Mouse (Mus musculus): ENCODE results near the gene Thada. TPM values are rescaled to one million over a fixed set of nuclear protein-coding genes. Genes with fewer than 3 reads are reported as not detected.
"Not testable (repeated sequence)": the region's sequence is repeated elsewhere in the genome, so short reads cannot be mapped to it uniquely, and the experiment has no call there.

The Thada gene
- total and polyA plus RNA-seq, 2 experiments from 2014 or later, result 4.3 to 12.2 TPM

DNA sequence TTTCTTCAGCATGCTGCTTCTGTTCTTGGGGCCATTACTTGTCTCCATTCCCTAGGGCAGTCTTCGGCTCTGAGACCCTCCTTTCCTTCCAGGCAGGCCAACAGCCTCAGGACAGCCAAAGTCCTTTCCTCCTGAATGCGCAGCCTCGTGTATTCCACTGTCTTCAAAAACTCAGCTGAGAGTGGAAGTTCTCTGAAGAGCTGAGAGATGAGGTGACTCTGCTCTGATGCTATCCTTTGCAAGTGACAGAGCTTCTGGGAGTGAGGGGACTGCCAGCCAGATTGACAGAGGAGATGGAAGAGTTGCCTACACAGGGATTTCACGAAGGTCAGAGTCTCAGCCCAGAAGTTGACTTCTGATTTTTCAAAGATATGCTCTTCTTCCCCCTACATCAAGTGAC lies 274.1 kb downstream of the Thada start:
- H3K36me3 ChIP-seq (ENCODE audit: insufficient read depth, low read length), result no peaks in the 10 kb centered on the region; the same call in none of the 2 replicates
- H3K27me3 ChIP-seq (ENCODE audit: insufficient read depth, low read length), result no peaks in the 10 kb centered on the region; the same call in 1 of the 2 replicates
- no peak for DNase-seq (ENCODE audit: low spot score)
- ATAC-seq (ENCODE audit: low FRiP score), result no peak
- H3K9ac ChIP-seq (replicated peaks; ENCODE audit: low read length, poor library complexity, severe bottlenecking), result no peak overlapping the region
- WGBS, result 92% methylated on average over 4 of the region's 4 CpGs
- no peak overlapping the region for H3K4me3 ChIP-seq (ENCODE audit: low read depth, low read length)
- H3K27ac ChIP-seq (ENCODE audit: low read depth, low read length), result no peak overlapping the region
- no peaks in the 10 kb centered on the region for H3K4me1 ChIP-seq (ENCODE audit: insufficient read depth, low read length)
- H3K4me2 ChIP-seq (ENCODE audit: low read depth, low read length, poor library complexity, severe bottlenecking), result no peak overlapping the region
- no peaks in the 10 kb centered on the region for H3K9me3 ChIP-seq (ENCODE audit: low read length)
- no peak for TF ChIP-seq CTCF (IDR thresholded peaks at IDR 0.05)

- Histone ChIP-seq H3K36me3 (ENCODE audit: insufficient read depth, low read length) (no peaks in the 10 kb centered on the region; the same call in none of the 2 replicates), H3K27me3 (ENCODE audit: insufficient read depth, low read length) (peaks cover 6% of the 10 kb centered on the region; the same call in 1 of the 2 replicates), H3K9me3 (ENCODE audit: low read length) (no peaks in the 10 kb centered on the region), H3K27ac (ENCODE audit: low read depth, low read length) (no peak overlapping the region), H3K4me3 (ENCODE audit: low read depth, low read length) (no peak overlapping the region), H3K9ac (replicated peaks; ENCODE audit: low read length, poor library complexity, severe bottlenecking) (no peak overlapping the region), H3K4me1 (ENCODE audit: insufficient read depth, low read length) (no peaks in the 10 kb centered on the region), H3K4me2 (ENCODE audit: low read depth, low read length, poor library complexity, severe bottlenecking) (no peak overlapping the region)
- DNase-seq (ENCODE audit: low spot score) (peak; percentile 87), ATAC-seq (ENCODE audit: low FRiP score) (no peak)
- TF ChIP-seq CTCF (IDR thresholded peaks at IDR 0.05), result peak; percentile 93
- WGBS, result 22% methylated on average over 8 of the region's 8 CpGs
These were observed 275.1 kb downstream of the Thada start for GRCm38 (mm10) chr17:84190885-84191284.

DNA sequence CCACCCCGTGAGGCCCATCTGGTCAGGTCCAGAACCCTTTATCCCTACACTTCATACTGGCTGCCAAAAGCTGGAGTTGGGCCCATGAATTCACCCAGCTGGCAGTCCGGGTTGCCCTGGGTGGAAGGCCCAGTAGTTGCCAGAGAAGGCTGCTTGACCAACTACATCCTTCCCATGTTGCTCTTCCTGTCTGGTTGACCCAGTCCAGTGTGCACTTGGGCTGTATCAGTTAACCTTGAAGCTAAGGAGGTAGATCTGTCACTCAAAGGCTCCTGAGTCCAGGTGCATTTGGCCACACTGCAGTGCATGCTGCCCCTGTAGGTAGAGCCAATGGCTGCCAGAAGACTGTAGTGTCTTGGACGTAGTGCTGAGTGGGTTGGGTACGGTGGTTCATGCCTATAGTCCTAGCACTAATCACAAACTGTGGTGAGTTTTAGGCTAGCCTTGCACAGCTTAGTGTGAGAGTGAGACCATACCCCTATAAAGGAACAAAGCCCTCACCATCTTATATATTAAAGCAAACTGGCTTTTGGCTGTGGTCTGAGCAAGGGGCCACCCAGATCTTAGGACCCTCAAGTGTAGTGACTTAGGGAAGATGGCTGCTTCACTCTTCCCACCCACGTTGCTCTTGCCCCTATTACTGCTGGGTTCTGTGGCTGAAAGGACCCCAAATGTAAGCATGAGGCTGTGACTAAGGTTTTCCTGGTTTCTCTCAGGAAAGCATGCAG lies 276.7 kb downstream of the Thada start:
- ATAC-seq (ENCODE audit: low FRiP score) (no peak), DNase-seq (ENCODE audit: low spot score) (no peak)
- 79% methylated on average over 5 of the region's 5 CpGs for WGBS
- peak overlapping the region; percentile 59; the same call in 1 of the 2 replicates for H3K27ac ChIP-seq (ENCODE audit: low read depth, low read length)
- no peak overlapping the region for H3K9ac ChIP-seq (replicated peaks; ENCODE audit: low read length, poor library complexity, severe bottlenecking)
- peaks cover 6% of the 10 kb centered on the region; the same call in 1 of the 2 replicates for H3K27me3 ChIP-seq (ENCODE audit: insufficient read depth, low read length)
- no peak overlapping the region for H3K4me3 ChIP-seq (ENCODE audit: low read depth, low read length)
- no peaks in the 10 kb centered on the region for H3K4me1 ChIP-seq (ENCODE audit: insufficient read depth, low read length)
- H3K4me2 ChIP-seq (ENCODE audit: low read depth, low read length, poor library complexity, severe bottlenecking), result no peak overlapping the region
- no peaks in the 10 kb centered on the region for H3K9me3 ChIP-seq (ENCODE audit: low read length)
- no peaks in the 10 kb centered on the region; the same call in none of the 2 replicates for H3K36me3 ChIP-seq (ENCODE audit: insufficient read depth, low read length)
- TF ChIP-seq CTCF (IDR thresholded peaks at IDR 0.05), result no peak

DNA sequence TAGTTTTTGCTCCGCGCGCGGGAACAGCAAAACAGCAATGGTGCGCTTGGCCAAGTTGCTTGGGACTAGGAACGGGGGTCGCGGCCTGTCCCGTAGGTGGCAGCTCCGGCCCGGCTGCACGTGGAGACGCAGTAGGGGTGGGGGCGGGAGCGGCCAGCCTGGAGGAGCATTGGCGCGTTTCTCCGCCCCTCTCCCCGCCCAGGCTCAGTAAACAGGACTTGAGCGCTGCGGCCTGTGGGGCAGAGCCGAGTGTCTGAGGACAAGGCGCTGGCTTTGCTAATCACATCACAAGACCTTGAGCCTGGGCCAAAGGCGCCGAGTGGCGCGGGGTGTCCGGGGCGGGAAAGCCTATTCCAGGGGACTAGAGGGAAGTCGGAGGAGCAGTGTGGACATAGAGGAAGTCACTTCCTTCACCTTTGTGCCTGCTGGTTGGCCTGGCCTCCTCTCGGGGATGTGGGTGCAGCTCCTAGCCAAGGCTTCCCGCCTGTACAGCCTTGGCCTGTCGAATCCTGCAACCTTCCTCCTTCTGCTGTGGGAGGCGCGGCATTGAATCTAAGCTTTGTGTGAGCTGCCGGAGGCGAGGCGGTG lies 277.5 kb downstream of the Thada start:
- no peaks in the 10 kb centered on the region for H3K9me3 ChIP-seq (ENCODE audit: low read length)
- peak overlapping the region; percentile 88 for H3K4me2 ChIP-seq (ENCODE audit: low read depth, low read length, poor library complexity, severe bottlenecking)
- H3K27ac ChIP-seq (ENCODE audit: low read depth, low read length), result peak overlapping the region; percentile 59
- no peaks in the 10 kb centered on the region for H3K4me1 ChIP-seq (ENCODE audit: insufficient read depth, low read length)
- 6% methylated on average over 32 of the region's 38 CpGs for WGBS
- ATAC-seq (ENCODE audit: low FRiP score), result peak; percentile 70
- no peaks in the 10 kb centered on the region; the same call in none of the 2 replicates for H3K36me3 ChIP-seq (ENCODE audit: insufficient read depth, low read length)
- DNase-seq (ENCODE audit: low spot score), result peak; percentile 89
- peaks cover 6% of the 10 kb centered on the region; the same call in 1 of the 2 replicates for H3K27me3 ChIP-seq (ENCODE audit: insufficient read depth, low read length)
- H3K4me3 ChIP-seq (ENCODE audit: low read depth, low read length), result peak overlapping the region; percentile 45
- peak; percentile 19; the same call in 1 of the 2 replicates for TF ChIP-seq CTCF (IDR thresholded peaks at IDR 0.05)
- H3K9ac ChIP-seq (replicated peaks; ENCODE audit: low read length, poor library complexity, severe bottlenecking), result 0 out of 2 replicates have a peak overlapping the region, but pooled peaks have one; percentile 47

- peak within 1 kb of the TSS; percentile 67 for H3K27ac ChIP-seq (ENCODE audit: low read depth, low read length)
- DNase-seq (ENCODE audit: low spot score) (peak; percentile 92), ATAC-seq (ENCODE audit: low FRiP score) (peak; percentile 83)
- H3K27me3 ChIP-seq (ENCODE audit: insufficient read depth, low read length), result peaks cover 6% of the 10 kb centered on the region; the same call in 1 of the 2 replicates
- no peaks in the 10 kb centered on the region; the same call in none of the 2 replicates for H3K36me3 ChIP-seq (ENCODE audit: insufficient read depth, low read length)
- peak within 1 kb of the TSS; percentile 45 for H3K4me3 ChIP-seq (ENCODE audit: low read depth, low read length)
- H3K9ac ChIP-seq (replicated peaks; ENCODE audit: low read length, poor library complexity, severe bottlenecking), result peak within 1 kb of the TSS; percentile 57
- WGBS, result under 1% methylated on average over 53 of the region's 76 CpGs
- no peaks in the 10 kb centered on the region for H3K9me3 ChIP-seq (ENCODE audit: low read length)
- H3K4me1 ChIP-seq (ENCODE audit: insufficient read depth, low read length), result no peaks in the 10 kb centered on the region
- no peak for TF ChIP-seq CTCF (IDR thresholded peaks at IDR 0.05)
- H3K4me2 ChIP-seq (ENCODE audit: low read depth, low read length, poor library complexity, severe bottlenecking), result peak within 1 kb of the TSS; percentile 88
These were observed 278.2 kb downstream of the Thada start, which contains the start of gene Zfp36l2 for GRCm38 (mm10) chr17:84187727-84188373. TSS of gene Zfp36l2 (minus strand) at chr17:84187947.

DNA sequence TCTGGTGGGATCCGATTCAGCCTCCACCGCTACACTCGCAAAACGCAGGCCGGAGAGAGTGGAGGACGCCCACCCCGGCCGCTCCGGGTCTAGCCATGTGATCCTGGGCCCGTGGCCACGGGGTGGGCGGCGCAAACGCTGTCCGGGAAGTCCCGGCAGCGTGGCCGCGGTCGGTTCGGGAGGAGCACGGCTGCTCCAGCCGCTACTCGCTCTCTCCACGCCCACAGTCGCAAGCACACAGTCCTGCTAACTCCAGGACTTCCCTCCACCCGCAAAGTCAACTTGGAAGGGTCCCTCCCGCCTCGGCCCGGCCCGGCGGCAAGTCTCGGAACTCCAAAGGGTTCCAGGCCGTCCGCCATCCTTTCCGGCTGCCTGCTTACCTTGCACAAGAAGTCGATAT lies 278.7 kb downstream of the Thada start:
- peak overlapping the region; percentile 88 for H3K4me2 ChIP-seq (ENCODE audit: low read depth, low read length, poor library complexity, severe bottlenecking)
- peak overlapping the region; percentile 67 for H3K27ac ChIP-seq (ENCODE audit: low read depth, low read length)
- H3K36me3 ChIP-seq (ENCODE audit: insufficient read depth, low read length); H3K4me1 ChIP-seq (ENCODE audit: insufficient read depth, low read length); H3K9me3 ChIP-seq (ENCODE audit: low read length); H3K27me3 ChIP-seq (ENCODE audit: insufficient read depth, low read length); DNase-seq (ENCODE audit: low spot score): not testable (repeated sequence)
- peak; percentile 32; the same call in 1 of the 2 replicates for ATAC-seq (ENCODE audit: low FRiP score)
- H3K4me3 ChIP-seq (ENCODE audit: low read depth, low read length), result peak overlapping the region; percentile 45
- WGBS, result 0% methylated on average over 5 of the region's 37 CpGs
- H3K9ac ChIP-seq (replicated peaks; ENCODE audit: low read length, poor library complexity, severe bottlenecking), result peak overlapping the region; percentile 47

All from midbrain, postnatal 0 days (tissue).